Mouse (Mus musculus) hematopoietic stem cell, adult 5-6 weeks (primary cell): ENCODE measurements around the gene Pcdh7. TPM values are rescaled to one million over a fixed set of nuclear protein-coding genes. Genes with fewer than 3 reads are reported as not detected.

Source experiments
- ATAC-seq, 2 experiments: fragments of 125-278 bp in 1 of 2; replicated peaks in 1 of 2; 2 replicates each; pipeline ENCODE4 v1.8.0; 2016 to 2017; ENCODE audit warnings: inconsistent platforms in 2 of 2, mild to moderate bottlenecking in 2 of 2, moderate number of reproducible peaks in 2 of 2, low read depth in 1 of 2, moderate TSS enrichment in 1 of 2; ENCODE audit not compliant: low FRiP score in 2 of 2, poor library complexity in 2 of 2, severe bottlenecking in 2 of 2, insufficient read depth in 1 of 2, low TSS enrichment in 1 of 2
- total RNA-seq: library from RNA; stranded (forward); fragments of 172-1452, 232-1000 nt; gene quantifications from 2 replicates; pipeline ENCODE4 v1.2.3, GENCODE M21; 2017

The Pcdh7 gene
- total RNA-seq, 1 experiment from 2014 or later: 6.6 TPM

GRCm38 (mm10) chr5:57735723-57736122 lies 18.0 kb downstream of the Pcdh7 start:
- peak; percentile 97 for ATAC-seq

- ATAC-seq: peak; percentile 62 to 76
These were observed 25.2 kb downstream of the Pcdh7 start for GRCm38 (mm10) chr5:57742924-57743323.

GRCm38 (mm10) chr5:57743956-57744661 lies 26.3 kb downstream of the Pcdh7 start:
- ATAC-seq: no peak

GRCm38 (mm10) chr5:57745879-57746278 lies 28.1 kb downstream of the Pcdh7 start:
- peak; percentile 60 to 64; a peak in 3 of 4 replicates for ATAC-seq

GRCm38 (mm10) chr5:57750320-57750719 lies 32.6 kb downstream of the Pcdh7 start:
- ATAC-seq: no peak

- no peak for ATAC-seq
These were observed 38.0 kb downstream of the Pcdh7 start for GRCm38 (mm10) chr5:57755791-57756190.

- ATAC-seq: peak; percentile 60 to 62
These were observed 39.1 kb downstream of the Pcdh7 start for GRCm38 (mm10) chr5:57756726-57757424.

- ATAC-seq: peak in 1 of 2 experiments; percentile 52; a peak in 2 of 4 replicates
These were observed 39.7 kb downstream of the Pcdh7 start for GRCm38 (mm10) chr5:57757436-57757898.

GRCm38 (mm10) chr5:57758968-57759367 lies 41.2 kb downstream of the Pcdh7 start:
- no peak for ATAC-seq

- peak; percentile 49 to 54 for ATAC-seq
These were observed 42.6 kb downstream of the Pcdh7 start for GRCm38 (mm10) chr5:57760069-57761063.

GRCm38 (mm10) chr5:57765356-57765755 lies 47.6 kb downstream of the Pcdh7 start:
- no peak for ATAC-seq

- ATAC-seq: no peak
These were observed 49.6 kb downstream of the Pcdh7 start for GRCm38 (mm10) chr5:57767346-57767745.

GRCm38 (mm10) chr5:57768469-57769022 lies 50.8 kb downstream of the Pcdh7 start:
- ATAC-seq: no peak

- no peak for ATAC-seq
These were observed 51.9 kb downstream of the Pcdh7 start for GRCm38 (mm10) chr5:57769644-57770043.

GRCm38 (mm10) chr5:57770364-57770763 lies 52.6 kb downstream of the Pcdh7 start:
- ATAC-seq: peak; percentile 52 to 68; a peak in 3 of 4 replicates

- ATAC-seq: no peak
These were observed 53.4 kb downstream of the Pcdh7 start for GRCm38 (mm10) chr5:57771122-57771521.

- no peak for ATAC-seq
These were observed 54.9 kb downstream of the Pcdh7 start for GRCm38 (mm10) chr5:57772711-57773110.
